Mouse (Mus musculus) hindbrain, embryonic 11.5 days (tissue): Measurements from ENCODE around the gene Nek6. TPM values are rescaled to one million over a fixed set of nuclear protein-coding genes. Genes with fewer than 3 reads are reported as not detected.

Source experiments
- ATAC-seq: fragments of 200-750 bp; cut with Nextera tagmentation; 2 replicates; pipeline ENCODE4 v1.8.0; 2017; ENCODE audit warnings: mild to moderate bottlenecking, moderate TSS enrichment, moderate library complexity; ENCODE audit not compliant: low FRiP score
- DNase-seq: peaks from one replicate; pipeline ENCODE4 v3.0.0-alpha.2; 2015; ENCODE audit warnings: low spot score
- H3K27ac ChIP-seq: fragments of 300-500 bp; sonication (generic); 2 replicates; pipeline ENCODE4 v1.5.1; 2014; ENCODE audit warnings: mild to moderate bottlenecking, low read depth, low read length
- H3K27me3 ChIP-seq: fragments of 300-500 bp; sonication (generic); 2 replicates; pipeline ENCODE4 v1.6.1; 2014; ENCODE audit warnings: mild to moderate bottlenecking, low read length, moderate library complexity, mixed read lengths; ENCODE audit not compliant: control insufficient read depth, insufficient read depth
- H3K36me3 ChIP-seq: fragments of 300-500 bp; sonication (generic); 2 replicates; pipeline ENCODE4 v1.6.1; 2014; ENCODE audit warnings: mild to moderate bottlenecking, low read length, moderate library complexity, mixed read lengths; ENCODE audit not compliant: control insufficient read depth, insufficient read depth
- H3K4me1 ChIP-seq: fragments of 300-500 bp; sonication (generic); replicated peaks from 2 replicates; pipeline ENCODE4 v1.6.1; 2014; ENCODE audit warnings: low read length, mixed read lengths; ENCODE audit not compliant: control insufficient read depth, insufficient read depth
- H3K4me2 ChIP-seq: fragments of 300-500 bp; sonication (generic); replicated peaks from 2 replicates; pipeline ENCODE4 v1.6.1; 2014; ENCODE audit warnings: mild to moderate bottlenecking, low read depth, low read length
- H3K4me3 ChIP-seq: fragments of 300-500 bp; sonication (generic); 2 replicates; pipeline ENCODE4 v1.5.1; 2014; ENCODE audit warnings: low read depth, low read length
- H3K9ac ChIP-seq: fragments of 300-500 bp; sonication (generic); 2 replicates; pipeline ENCODE4 v1.6.1; 2014; ENCODE audit warnings: low read depth, low read length
- H3K9me3 ChIP-seq: fragments of 300-500 bp; sonication (generic); 2 replicates; pipeline ENCODE4 v1.6.1; 2016; ENCODE audit warnings: low read length; ENCODE audit not compliant: control insufficient read depth
- WGBS: fragments of 180-500 bp; shearing (Covaris S2); extraction: QIAGEN DNeasy Blood & Tissue Kit; methylation state at CpG from one replicate; pipeline ENCODE4 v1.1.7; 2014; 5-methylcytosine and 5-hydroxymethylcytosine counted together
- polyA plus RNA-seq: library from polyadenylated mRNA; unstranded; fragments of >200 nt; fragmentation: Nextera tagmentation; extraction: Ambion mirVana; gene quantifications from 2 replicates; pipeline ENCODE4 v1.2.1, GENCODE M21; 2014

Nek6 gene
- polyA plus RNA-seq, 1 experiment from 2014 or later, result 87.8 TPM

DNA sequence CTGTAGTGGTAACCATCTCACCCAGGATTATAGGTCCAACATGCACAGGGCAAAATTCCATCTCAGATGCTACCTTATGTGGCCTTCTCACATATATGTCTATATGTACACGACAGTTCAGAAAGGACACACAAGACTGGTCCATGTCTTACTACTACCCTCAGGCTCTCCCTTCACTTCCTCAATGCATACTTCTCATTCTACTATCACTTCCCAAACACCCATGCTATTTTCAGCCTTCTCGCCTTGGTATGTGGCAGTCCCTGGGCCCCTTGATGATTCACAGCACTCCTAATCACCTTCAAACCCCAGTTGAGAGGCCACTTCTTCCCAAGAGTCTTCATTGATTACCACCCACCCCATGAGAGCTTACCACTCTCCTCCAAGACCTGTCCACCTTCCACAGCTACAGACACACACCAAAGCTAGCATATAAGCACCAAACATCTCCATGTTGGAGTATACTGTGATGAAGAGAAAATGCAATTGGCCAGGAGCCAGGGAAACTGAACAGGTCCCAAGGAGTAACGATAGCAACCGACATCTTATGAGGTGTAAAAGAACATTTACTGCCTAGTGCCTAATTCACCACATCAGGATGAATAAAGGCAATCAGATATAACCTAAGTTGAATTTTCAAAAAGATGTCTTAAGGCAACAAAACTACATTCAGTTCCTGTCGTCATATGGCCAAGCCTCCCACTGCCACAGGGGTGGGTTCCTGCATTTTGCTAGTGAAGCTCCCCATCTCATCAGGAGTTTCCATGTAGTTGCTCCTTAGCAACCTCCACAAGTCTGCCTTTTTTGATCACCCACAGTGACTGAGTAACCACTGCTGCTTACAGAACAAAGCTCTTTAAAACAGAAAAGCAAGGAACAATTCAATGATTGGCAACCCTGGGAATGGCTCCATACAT, 105.8 kb downstream of the Nek6 start:
- Histone ChIP-seq H3K4me1 (peaks cover 4% of the 10 kb centered on the region; the same call in 1 of the 2 replicates), H3K4me2 (no peak overlapping the region), H3K27ac (no peak overlapping the region), H3K9me3 (no peaks in the 10 kb centered on the region), H3K27me3 (no peaks in the 10 kb centered on the region), H3K9ac (no peak overlapping the region), H3K4me3 (no peak overlapping the region), H3K36me3 (no peaks in the 10 kb centered on the region)
- ATAC-seq (no peak), DNase-seq (no peak)
- WGBS, result 92% methylated on average over 5 of the region's 5 CpGs

DNA sequence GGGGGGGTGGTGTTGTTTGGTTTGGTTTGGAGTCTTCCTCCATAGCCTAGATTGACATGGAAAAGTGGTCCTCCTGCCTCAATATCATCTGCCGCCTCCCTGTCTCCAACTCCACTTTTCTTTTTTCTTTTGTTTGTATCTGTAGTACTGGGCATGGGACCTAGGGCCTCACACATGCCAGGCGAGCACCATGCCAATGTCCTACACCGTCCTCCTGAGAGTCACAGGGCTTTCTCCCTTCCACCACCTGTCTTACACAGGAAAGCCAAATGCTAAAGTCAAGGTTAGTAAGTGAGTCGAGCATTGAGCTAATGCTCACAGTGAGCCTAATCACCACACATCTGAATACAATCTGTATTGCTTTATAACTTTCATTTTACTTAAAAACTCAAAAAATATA, 108.3 kb downstream of the Nek6 start:
- no peak overlapping the region for H3K27ac ChIP-seq
- H3K4me2 ChIP-seq, result no peak overlapping the region
- no peaks in the 10 kb centered on the region for H3K27me3 ChIP-seq
- no peaks in the 10 kb centered on the region for H3K9me3 ChIP-seq
- ATAC-seq (no peak), DNase-seq (no peak)
- H3K4me3 ChIP-seq, result no peak overlapping the region
- H3K4me1 ChIP-seq, result peaks cover 4% of the 10 kb centered on the region; the same call in 1 of the 2 replicates
- WGBS, result 94% methylated on average over 4 of the region's 4 CpGs
- no peaks in the 10 kb centered on the region for H3K36me3 ChIP-seq
- H3K9ac ChIP-seq, result no peak overlapping the region

DNA sequence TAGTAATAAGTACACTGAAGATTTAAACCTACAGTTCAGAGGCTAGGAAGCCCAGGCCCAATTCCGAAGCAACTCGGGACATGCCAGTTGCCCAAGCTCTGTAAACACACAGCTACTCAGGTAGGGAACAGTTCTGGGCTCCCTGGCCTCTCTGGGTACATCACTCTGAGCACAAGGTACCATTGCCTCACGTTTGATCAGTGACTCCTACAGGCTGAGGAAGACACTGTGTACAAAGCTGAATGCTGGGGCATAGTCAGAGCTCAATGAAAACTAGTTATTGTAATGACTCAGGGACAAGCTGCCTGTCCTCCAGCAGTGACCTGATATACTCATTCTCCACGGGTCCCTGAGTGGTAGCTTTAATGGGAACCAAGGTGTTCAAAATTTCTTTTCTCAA, 109.6 kb downstream of the Nek6 start:
- H3K4me2 ChIP-seq, result no peak overlapping the region
- no peak overlapping the region for H3K9ac ChIP-seq
- DNase-seq (no peak), ATAC-seq (peak; percentile 23; the same call in 1 of the 2 replicates)
- no peaks in the 10 kb centered on the region for H3K36me3 ChIP-seq
- no peak overlapping the region for H3K27ac ChIP-seq
- no peaks in the 10 kb centered on the region; the same call in 1 of the 2 replicates for H3K4me1 ChIP-seq
- H3K9me3 ChIP-seq, result no peaks in the 10 kb centered on the region
- H3K27me3 ChIP-seq, result no peaks in the 10 kb centered on the region
- WGBS, result 85% methylated on average over 4 of the region's 4 CpGs
- no peak overlapping the region for H3K4me3 ChIP-seq

DNA sequence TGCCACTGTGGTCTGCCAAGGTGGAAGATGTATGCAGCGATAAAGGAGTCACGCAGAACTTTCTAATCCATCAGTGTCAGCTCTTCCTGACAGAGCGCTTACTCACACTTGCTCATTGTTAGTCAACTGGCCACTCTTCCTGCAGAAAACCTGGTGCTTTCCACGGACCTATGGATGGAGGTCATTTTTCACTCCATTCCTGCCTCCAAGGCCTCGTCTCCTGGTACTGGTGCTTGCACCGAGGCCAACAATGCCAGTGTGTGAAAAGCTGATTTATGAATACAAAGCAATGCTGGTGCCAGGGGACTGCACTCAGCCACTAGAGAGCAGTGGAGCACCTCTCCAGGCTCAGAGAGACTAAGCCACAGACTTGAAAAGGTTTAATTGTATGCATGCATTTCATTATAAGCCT, 110.2 kb downstream of the Nek6 start:
- Histone ChIP-seq H3K27ac (peak overlapping the region; percentile 79), H3K27me3 (no peaks in the 10 kb centered on the region), H3K9ac (no peak overlapping the region), H3K4me3 (no peak overlapping the region), H3K9me3 (no peaks in the 10 kb centered on the region), H3K4me1 (no peaks in the 10 kb centered on the region), H3K4me2 (no peak overlapping the region), H3K36me3 (0 out of 2 replicates have a peak, but pooled peaks cover 4% of the 10 kb centered on the region)
- 46% methylated on average over 6 of the region's 6 CpGs for WGBS
- DNase-seq (peak; percentile 66), ATAC-seq (peak; percentile 90)

- no peaks in the 10 kb centered on the region for H3K27me3 ChIP-seq
- no peak overlapping the region for H3K4me3 ChIP-seq
- H3K4me1 ChIP-seq, result no peaks in the 10 kb centered on the region
- H3K36me3 ChIP-seq, result 0 out of 2 replicates have a peak, but pooled peaks cover 4% of the 10 kb centered on the region
- no peak overlapping the region for H3K9ac ChIP-seq
- WGBS, result 92% methylated on average over 3 of the region's 3 CpGs
- ATAC-seq (no peak), DNase-seq (no peak)
- H3K9me3 ChIP-seq, result no peaks in the 10 kb centered on the region
- no peak overlapping the region for H3K4me2 ChIP-seq
- H3K27ac ChIP-seq, result no peak overlapping the region
Observed at GRCm38 (mm10) chr2:38623411-38623810, 112.0 kb downstream of the Nek6 start.

DNA sequence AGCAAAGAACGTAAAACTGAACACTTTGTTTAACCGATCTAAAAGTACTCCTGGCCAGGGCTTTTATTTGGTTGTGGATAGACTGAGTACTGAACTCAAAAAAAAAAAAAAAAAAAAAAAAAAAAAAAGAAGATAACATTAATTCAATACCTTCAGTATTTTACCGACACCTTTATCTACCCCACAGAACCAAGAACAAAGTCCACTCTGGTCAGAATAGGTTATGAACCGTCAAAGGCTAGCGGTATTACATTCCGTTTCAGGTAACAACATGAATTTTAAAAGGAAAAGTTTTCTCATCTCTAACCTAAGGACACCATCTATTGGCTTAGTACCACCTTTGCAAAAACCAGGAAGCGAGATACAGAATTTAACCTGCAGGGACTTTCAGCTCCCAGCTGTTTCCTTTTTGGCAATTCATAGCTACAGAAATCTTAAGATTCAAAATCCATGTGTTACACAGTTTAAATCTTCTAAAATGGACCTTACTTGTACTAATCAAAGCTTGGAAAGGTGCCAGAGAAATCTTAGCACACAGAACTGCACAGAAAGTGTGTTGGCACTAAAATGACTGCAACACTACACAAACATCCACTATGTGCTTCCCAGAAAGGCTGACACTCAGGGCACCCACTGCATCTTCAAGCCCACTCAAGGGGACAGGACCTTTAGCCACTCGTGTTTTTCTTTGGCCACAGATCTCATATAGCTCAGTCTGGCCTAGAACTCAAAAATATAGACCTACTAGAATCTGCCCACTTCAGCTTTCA, 112.6 kb downstream of the Nek6 start:
- Histone ChIP-seq H3K27ac (no peak overlapping the region), H3K9ac (no peak overlapping the region), H3K4me3 (no peak overlapping the region), H3K9me3 (no peaks in the 10 kb centered on the region), H3K27me3 (no peaks in the 10 kb centered on the region), H3K36me3 (0 out of 2 replicates have a peak, but pooled peaks cover 4% of the 10 kb centered on the region), H3K4me2 (no peak overlapping the region), H3K4me1 (no peaks in the 10 kb centered on the region)
- ATAC-seq (no peak), DNase-seq (no peak)
- WGBS, result 95% methylated on average over 8 of the region's 8 CpGs

- WGBS, result 93% methylated on average over 4 of the region's 4 CpGs
Observed at GRCm38 (mm10) chr2:38628801-38629200, 117.4 kb downstream of the Nek6 start.

GRCm38 (mm10) chr2:38629451-38629850, 118.0 kb downstream of the Nek6 start:
- DNase-seq, result no peak
- Histone ChIP-seq H3K36me3 (0 out of 2 replicates have a peak, but pooled peaks cover 7% of the 10 kb centered on the region), H3K4me2 (no peak overlapping the region), H3K4me3 (no peak overlapping the region), H3K9ac (no peak overlapping the region), H3K9me3 (no peaks in the 10 kb centered on the region), H3K4me1 (no peaks in the 10 kb centered on the region), H3K27me3 (no peaks in the 10 kb centered on the region), H3K27ac (no peak overlapping the region)
- 92% methylated on average over 3 of the region's 3 CpGs for WGBS
- no peak for ATAC-seq

More at GRCm38 (mm10) chr2:38628801-38629200, 117.4 kb downstream of the Nek6 start:
- H3K4me3 ChIP-seq, result no peak overlapping the region
- H3K27ac ChIP-seq, result no peak overlapping the region
- ATAC-seq (no peak), DNase-seq (no peak)
- no peak overlapping the region for H3K9ac ChIP-seq
- no peaks in the 10 kb centered on the region for H3K4me1 ChIP-seq
- H3K4me2 ChIP-seq, result no peak overlapping the region
- H3K9me3 ChIP-seq, result no peaks in the 10 kb centered on the region
- H3K36me3 ChIP-seq, result 0 out of 2 replicates have a peak, but pooled peaks cover 7% of the 10 kb centered on the region
- no peaks in the 10 kb centered on the region for H3K27me3 ChIP-seq
